ENCODE assay signal across 25 mouse cellular contexts in genomic region chr4:100977522-100977921, GRCm38 (mm10). TPM values are rescaled to one million over a fixed set of nuclear protein-coding genes. Genes with fewer than 3 reads are reported as not detected.
A peak's percentile ranks its signal among the peaks of the same experiment; 100 is the strongest.
DNase-seq lines count a peak whose midpoint lies in the region; ATAC-seq and TF ChIP-seq lines count a peak whose summit lies in the region.
"Had no signal": no experiment of that assay in that cellular context is flagged by ENCODE, and none has a peak within 500 bp of the region (broad histone marks: within the 10 kb centered on the region; RNA-seq: fewer than 3 reads in every experiment).

No protein-coding gene starts in this region.

- no peak overlapping the region for H3K9ac ChIP-seq in kidney, postnatal 0 days (ENCODE audit: low read depth, low read length)
- H3K9ac ChIP-seq in CH12.LX (ENCODE audit: insufficient read depth, low read depth): no peak overlapping the region
- H3K9ac ChIP-seq in hindbrain, embryonic 16.5 days (ENCODE audit: low read depth, low read length): no peak overlapping the region
- H3K9ac ChIP-seq: heart, embryonic 15.5 days; liver, postnatal 0 days had no signal

- no peaks in the 10 kb centered on the region for H3K9me3 ChIP-seq in kidney, postnatal 0 days (replicated peaks; ENCODE audit: low read length)
- H3K9me3 ChIP-seq in CH12.LX (replicated peaks; ENCODE audit: low read length): no peaks in the 10 kb centered on the region
- no peaks in the 10 kb centered on the region for H3K9me3 ChIP-seq in hindbrain, embryonic 16.5 days (ENCODE audit: control insufficient read depth, low read length)
- H3K9me3 ChIP-seq: heart, embryonic 15.5 days; hindbrain, embryonic 10.5 days had no signal

- no peaks in the 10 kb centered on the region for H3K4me1 ChIP-seq in kidney, postnatal 0 days (replicated peaks; ENCODE audit: insufficient read depth, low read length)
- H3K4me1 ChIP-seq in CH12.LX (ENCODE audit: control insufficient read depth in 1 of 2, insufficient read depth in 2 of 2): no peaks in the 10 kb centered on the region
- peaks cover 5% of the 10 kb centered on the region; the same call in 1 of the 2 replicates for H3K4me1 ChIP-seq in hindbrain, embryonic 16.5 days (ENCODE audit: control insufficient read depth, insufficient read depth, low read depth, low read length)

- H3K4me2 ChIP-seq in kidney, postnatal 0 days (ENCODE audit: low read length): no peak overlapping the region
- H3K4me2 ChIP-seq in CH12.LX (ENCODE audit: insufficient read depth, low read depth, poor library complexity, severe bottlenecking): no peak overlapping the region
- H3K4me2 ChIP-seq in hindbrain, embryonic 16.5 days (ENCODE audit: low read length): no peak overlapping the region
- H3K4me2 ChIP-seq: heart, embryonic 15.5 days had no signal

- H3K27me3 ChIP-seq in kidney, postnatal 0 days (ENCODE audit: insufficient read depth, low read length): no peaks in the 10 kb centered on the region
- H3K27me3 ChIP-seq in CH12.LX (replicated peaks): no peaks in the 10 kb centered on the region
- no peaks in the 10 kb centered on the region for H3K27me3 ChIP-seq in hindbrain, embryonic 16.5 days (replicated peaks; ENCODE audit: control insufficient read depth, insufficient read depth, low read length)
- H3K27me3 ChIP-seq: heart, embryonic 15.5 days had no signal

- TF ChIP-seq CTCF in kidney, postnatal 0 days (IDR thresholded peaks at IDR 0.05; ENCODE audit: low read depth): peak; percentile 56
- peak in 1 of 2 experiments; percentile 25; a peak in 1 of 4 replicates for TF ChIP-seq CTCF in CH12.LX (conservative IDR thresholded peaks at IDR 0.05 in 1 of 2, IDR thresholded peaks at IDR 0.05 in 1 of 2; ENCODE audit: low read depth in 2 of 2, low read length in 2 of 2)

- no peak for TF ChIP-seq POLR2A in CH12.LX (IDR thresholded peaks at IDR 0.05; ENCODE audit: low read depth, low read length)

- peaks cover 28% of the 10 kb centered on the region for H3K36me3 ChIP-seq in kidney, postnatal 0 days (ENCODE audit: insufficient read depth, low read length)
- no peaks in the 10 kb centered on the region for H3K36me3 ChIP-seq in CH12.LX (replicated peaks in 1 of 2; ENCODE audit: control insufficient read depth in 1 of 2, insufficient read depth in 1 of 2, low read length in 1 of 2)
- peaks cover 9% of the 10 kb centered on the region for H3K36me3 ChIP-seq in hindbrain, embryonic 16.5 days (ENCODE audit: control insufficient read depth, insufficient read depth, low read length)

- 86% methylated on average over 7 of the region's 7 CpGs for WGBS in kidney, postnatal 0 days
- WGBS in hindbrain, embryonic 16.5 days: 93% methylated on average over 7 of the region's 7 CpGs

- H3K79me2 ChIP-seq in CH12.LX (replicated peaks; ENCODE audit: control insufficient read depth, extremely low read depth, insufficient read depth, poor library complexity, severe bottlenecking): no peaks in the 10 kb centered on the region

- in situ Hi-C loops in CH12.LX (cut with MboI; ENCODE audit: low pct_ligation_motif_present, low pct_unique_long_range_greater_than_20kb, low sequenced_read_pairs): no loop called here

- no peak overlapping the region for H3K27ac ChIP-seq in kidney, postnatal 0 days
- no peak overlapping the region for H3K27ac ChIP-seq in CH12.LX (ENCODE audit: insufficient read depth, low read depth)
- no peak overlapping the region for H3K27ac ChIP-seq in hindbrain, embryonic 16.5 days (ENCODE audit: low read depth, low read length)
- H3K27ac ChIP-seq: heart, embryonic 15.5 days; hindbrain, embryonic 10.5 days had no signal

- peak; percentile 34 for DNase-seq in embryo, embryonic 10 days (ENCODE audit: low spot score)
- DNase-seq in embryo, embryonic 11 days: no peak
- peak; percentile 24 for DNase-seq in kidney, postnatal 0 days (ENCODE audit: low spot score)
- no peak for DNase-seq in kidney, adult 8-10 months
- DNase-seq in CH12.LX (ENCODE audit: extremely low read depth) (no peak), ZHBTc4 (ENCODE audit: low read depth, low spot score) (peak; percentile 30)
- DNase-seq: adrenal gland, adult 8-10 months; cerebellum, postnatal 14 days; gastrocnemius, postnatal 14 days; heart, adult 18-20 months; kidney, postnatal 14 days; liver, postnatal 0 days; lung, postnatal 4 days; retina, postnatal 1 day had no signal

- no peak for TF ChIP-seq EP300 in CH12.LX (IDR thresholded peaks at IDR 0.05; ENCODE audit: low read length)

- TF ChIP-seq RAD21 in CH12.LX (IDR thresholded peaks at IDR 0.05; ENCODE audit: low read depth, low read length): no peak; the same call in 1 of the 2 replicates

- ATAC-seq in kidney, postnatal 0 days (replicated peaks; ENCODE audit: low FRiP score, low read depth): no peak
- ATAC-seq in hindbrain, embryonic 16.5 days: no peak
- ATAC-seq: CD4-positive, CD25-positive, alpha-beta regulatory T cell, adult 4 months; forebrain, embryonic 14.5 days; inflammation-experienced regulatory T-cells, adult 6 months; liver, postnatal 0 days had no signal

- H3K4me3 ChIP-seq in kidney, postnatal 0 days (replicated peaks; ENCODE audit: low read depth, low read length): no peak overlapping the region
- H3K4me3 ChIP-seq in CH12.LX (replicated peaks in 1 of 3; ENCODE audit: low read depth in 2 of 3, low read length in 2 of 3, poor library complexity in 1 of 3): no peak overlapping the region
- H3K4me3 ChIP-seq in hindbrain, embryonic 16.5 days (ENCODE audit: low read length): no peak overlapping the region
- H3K4me3 ChIP-seq: erythroblast, embryonic 14.5 days; heart, embryonic 15.5 days; hindbrain, embryonic 10.5 days had no signal

- dilution Hi-C loops in CH12.LX (cut with MboI; ENCODE audit: extremely low pct_ligation_motif_present, extremely low pct_unique_long_range_greater_than_20kb, low sequenced_read_pairs): no loop called here

TF ChIP-seq in CH12.LX, 34 proteins besides CTCF, POLR2A, EP300 and RAD21:
- peak; percentile 13; the same call in 1 of the 2 replicates for TF ChIP-seq SMC3 (IDR thresholded peaks at IDR 0.05; ENCODE audit: low read depth, low read length)
- TF ChIP-seq RCOR1 (conservative IDR thresholded peaks at IDR 0.05; ENCODE audit: low read depth, low read length): no peak
TF ChIP-seq in CH12.LX: peak in this region for 1.

RNA-seq across cellular contexts. Expression of gene Gm10577, which starts 43.0 kb away (rescaled TPM):
- polyA plus RNA-seq in kidney, postnatal 0 days (2015; fragmentation: Nextera tagmentation; extraction: Ambion mirVana): not detected in 2 replicates
- total RNA-seq in CH12.LX (2012; rRNA removed) (not detected in 2 replicates), CH12.LX (2014; rRNA removed) (not detected in 2 replicates)
- polyA plus RNA-seq in CH12.LX (2012; ENCODE audit: insufficient read length, low read depth): not detected in 2 replicates
- not detected in 2 replicates for polyA plus RNA-seq in hindbrain, embryonic 16.5 days (2015; fragmentation: Nextera tagmentation; extraction: Ambion mirVana)
- total RNA-seq: adrenal gland, adult 8-10 months; gastrocnemius, postnatal 14 days; heart, adult 18-20 months; layer of hippocampus, adult 8-10 months; left cerebral cortex, postnatal 36 days; liver, adult 2 months had no signal
- polyA plus RNA-seq: CD4-positive, CD25-positive, alpha-beta regulatory T cell, adult 4 months; embryonic facial prominence, embryonic 11.5 days; erythroblast, embryonic 14.5 days; forebrain, embryonic 14.5 days; heart, embryonic 15.5 days; hindbrain, embryonic 10.5 days; inflammation-experienced regulatory T-cells, adult 6 months; liver, adult 2 months; liver, postnatal 0 days had no signal

Comparison
In these comparisons a context has a peak if more than half of its experiments do, and no peak if none do; other contexts are left out.
1. DNase-seq: peak in embryo, embryonic 10 days (single experiment), kidney, postnatal 0 days (single experiment) and ZHBTc4 (single experiment); none in embryo, embryonic 11 days (single experiment), kidney, adult 8-10 months (0 of 2) and CH12.LX (single experiment).